Mouse (Mus musculus) left cerebral cortex, postnatal 25 days (tissue): Measurements from ENCODE around the gene Spib. TPM values are rescaled to one million over a fixed set of nuclear protein-coding genes. Genes with fewer than 3 reads are reported as not detected.
A peak's percentile ranks its signal among the peaks of the same experiment; 100 is the strongest.

Source experiments
- DNase-seq, 2 experiments: peaks; one replicate each; pipeline ENCODE4 v3.0.0; 2022; ENCODE audit warnings: low spot score in 2 of 2, mixed read lengths in 1 of 2
- intact Hi-C: fragments of 180-260 bp; cut with DNase I; formaldehyde crosslinking; loops from one replicate; pipeline ENCODE4 v1.15.1; 2025
- microRNA-seq, 2 experiments: library from miRNA; unstranded; fragments of <30 nt; microRNA quantifications; one replicate each; pipeline ENCODE4 v1.2.0; 2022
- total RNA-seq, 2 experiments: library from RNA; stranded (reverse); gene quantifications; 2 replicates each; pipeline ENCODE4 v1.2.3; 2021

Gene Spib
- total RNA-seq, 2 experiments from 2014 or later = 0.11 TPM; not detected in 1

GRCm38 (mm10) chr7:44495992-44496770 is 35.7 kb downstream of the Spib start, which contains the start of the genes Emc10 and Fam71e1:
Emc10 (minus strand) TSS chr7:44496529.
Fam71e1 (plus strand) TSS chr7:44496581.
- DNase-seq = peak; percentile 98 to 99
- intact Hi-C loops = loop anchor here (2.0 kb wide), 1 partner anchor 53 kb away; the partner anchor contains the start of gene Pold1

GRCm38 (mm10) chr7:44495086-44495485 is 36.8 kb downstream of the Spib start:
- intact Hi-C loops = no loop called here
- DNase-seq = no peak

- intact Hi-C loops = no loop called here
- no peak for DNase-seq
Measured at GRCm38 (mm10) chr7:44494681-44495080, 37.2 kb downstream of the Spib start.

GRCm38 (mm10) chr7:44492166-44492826 is 39.6 kb downstream of the Spib start:
- intact Hi-C loops = no loop called here
- DNase-seq = no peak

GRCm38 (mm10) chr7:44491391-44491790 is 40.5 kb downstream of the Spib start:
- DNase-seq = no peak

GRCm38 (mm10) chr7:44490281-44490680 is 41.6 kb downstream of the Spib start:
- no peak for DNase-seq
- intact Hi-C loops = no loop called here

More at GRCm38 (mm10) chr7:44491391-44491790, 40.5 kb downstream of the Spib start:
- intact Hi-C loops = no loop called here

GRCm38 (mm10) chr7:44488545-44488944 is 43.3 kb downstream of the Spib start:
- intact Hi-C loops = loop anchor here (5.0 kb wide), 1 partner anchor 116 kb away; no protein-coding TSS in a partner anchor

GRCm38 (mm10) chr7:44487936-44488335 is 43.9 kb downstream of the Spib start:
- intact Hi-C loops = loop anchor here (5.0 kb wide), 1 partner anchor 116 kb away; no protein-coding TSS in a partner anchor
- no peak for DNase-seq

More at GRCm38 (mm10) chr7:44488545-44488944, 43.3 kb downstream of the Spib start:
- no peak for DNase-seq

GRCm38 (mm10) chr7:44486927-44487575 is 44.8 kb downstream of the Spib start:
- no peak for DNase-seq
- intact Hi-C loops = loop anchor here (5.0 kb wide), 1 partner anchor 115 kb away; no protein-coding TSS in a partner anchor

GRCm38 (mm10) chr7:44485572-44486195 is 46.2 kb downstream of the Spib start:
- no peak for DNase-seq
- intact Hi-C loops = loop anchor here (2.0 to 5.0 kb wide), 2 partner anchors 113 to 223 kb away; no protein-coding TSS in a partner anchor

GRCm38 (mm10) chr7:44484841-44485571 is 46.9 kb downstream of the Spib start:
- DNase-seq = peak; percentile 81 to 87
- intact Hi-C loops = loop anchor here (2.0 to 5.0 kb wide), 2 partner anchors 113 to 222 kb away; no protein-coding TSS in a partner anchor

GRCm38 (mm10) chr7:44484109-44484508 is 47.8 kb downstream of the Spib start:
- DNase-seq = no peak
- intact Hi-C loops = loop anchor here (2.0 kb wide), 1 partner anchor 221 kb away; no protein-coding TSS in a partner anchor

- intact Hi-C loops = no loop called here
- DNase-seq = no peak
Measured at GRCm38 (mm10) chr7:44482836-44483435, 48.9 kb downstream of the Spib start.

Small RNAs within 50 kb of the gene (microRNA-seq; reads per million reads assigned to microRNA genes)
- 0.67 to 1.5 reads per million in 2 experiments for gene Mir7053

Other genes with a start within 250 kb of the Spib start
- gene Clec11a, start 225.2 kb downstream of the Spib start, total RNA-seq = 1 to 10 TPM; 3.5 to 3.9 TPM
- gene Shank1, start 221.8 kb downstream of the Spib start, total RNA-seq = 100 to 1,000 TPM; 571 to 587 TPM
- 10 to 100 TPM; 60.0 to 65.0 TPM for gene Syt3, start 148.0 kb downstream of the Spib start, total RNA-seq
- gene 1700008O03Rik, start 146.3 kb downstream of the Spib start, total RNA-seq = 1 to 10 TPM; 1.9 to 2.2 TPM
- gene Lrrc4b, start 103.1 kb downstream of the Spib start, total RNA-seq = 100 to 1,000 TPM; 268 to 278 TPM
- 10 to 100 TPM in 1 of 2 experiments, 1 to 10 TPM in 1; 9.6 to 10.1 TPM for gene Aspdh, start 66.7 kb downstream of the Spib start, total RNA-seq
- 10 to 100 TPM; 73.6 to 86.0 TPM for gene Josd2, start 64.1 kb downstream of the Spib start, total RNA-seq
- gene Emc10, start 35.5 kb downstream of the Spib start, total RNA-seq = 100 to 1,000 TPM; 165 to 173 TPM
- 10 to 100 TPM; 17.4 to 18.9 TPM for gene Fam71e1, start 35.5 kb downstream of the Spib start, total RNA-seq
- gene Mybpc2, start 7.4 kb downstream of the Spib start, total RNA-seq = not detected
- 1 to 10 TPM; 5.7 to 6.0 TPM for gene Pold1, start 16.8 kb upstream of the Spib start, total RNA-seq
- 10 to 100 TPM; 64.6 to 68.6 TPM for gene Nr1h2, start 21.9 kb upstream of the Spib start, total RNA-seq
- gene Napsa, start 40.3 kb upstream of the Spib start, total RNA-seq = under 1 TPM in 1 of 2 experiments, not detected in 1; 0.21 TPM
- 10 to 100 TPM; 85.1 to 94.3 TPM for gene Kcnc3, start 58.6 kb upstream of the Spib start, total RNA-seq
- 10 to 100 TPM; 15.4 to 20.6 TPM for gene Myh14, start 138.8 kb upstream of the Spib start, total RNA-seq
- gene Izumo2, start 176.7 kb upstream of the Spib start, total RNA-seq = not detected
- 10 to 100 TPM; 26.0 to 29.4 TPM for gene Vrk3, start 216.3 kb upstream of the Spib start, total RNA-seq
- gene Zfp473, start 219.0 kb upstream of the Spib start, total RNA-seq = under 1 TPM; 0.41 to 0.78 TPM